Mouse (Mus musculus) left cerebral cortex, adult 8-10 months (tissue): ENCODE results near the gene Col26a1. TPM values are rescaled to one million over a fixed set of nuclear protein-coding genes. Genes with fewer than 3 reads are reported as not detected.

Source experiments
- DNase-seq, 2 experiments: peaks; one replicate each; pipeline ENCODE4 v3.0.0; 2022; ENCODE audit warnings: low spot score in 2 of 2
- total RNA-seq, 4 experiments: library from RNA; stranded (reverse); gene quantifications; 2 replicates each; pipeline ENCODE4 v1.2.4; 2022

Col26a1 gene
- total RNA-seq, 4 experiments from 2014 or later: 6.0 to 8.4 (median 6.8) TPM

DNA sequence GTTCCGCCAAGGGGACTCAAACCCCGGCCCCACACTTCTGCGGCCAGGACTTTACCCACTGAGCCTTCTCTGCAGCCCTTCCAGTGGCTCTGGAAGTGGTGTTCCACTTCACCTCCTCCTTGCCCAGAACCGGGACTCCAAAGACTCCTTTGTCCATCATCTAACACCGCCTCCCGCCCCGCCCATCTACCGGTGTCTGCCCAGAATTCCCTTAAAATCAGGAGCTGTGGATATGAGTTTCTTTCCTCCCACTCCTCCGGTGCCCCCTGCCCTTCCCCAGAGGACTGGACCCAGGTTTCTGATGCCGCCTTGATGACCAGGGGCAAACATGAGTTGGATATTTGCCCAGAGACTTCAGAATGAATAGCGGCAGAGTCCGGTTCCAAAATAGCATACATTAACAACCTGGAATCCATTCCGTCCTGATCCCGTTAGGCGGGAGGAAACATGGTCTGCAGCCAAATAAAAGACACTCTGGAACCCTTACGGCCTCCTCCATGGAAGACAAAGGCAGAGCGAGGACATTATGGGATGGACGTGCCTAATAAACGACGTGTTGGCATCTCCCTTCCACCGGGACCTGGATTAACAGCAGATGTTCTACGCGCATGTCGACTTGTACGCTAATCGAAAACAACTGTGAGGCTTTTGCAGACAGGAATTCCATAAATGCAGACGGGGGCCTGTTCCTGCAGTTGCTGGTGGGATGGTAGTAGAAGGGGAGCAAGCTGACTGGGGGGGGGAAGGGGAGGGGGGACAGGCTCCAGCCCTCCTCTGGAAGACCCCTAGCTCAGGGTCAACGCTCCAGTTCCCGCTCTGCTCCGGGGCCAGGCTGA is 72.3 kb downstream of the Col26a1 start:
- no peak for DNase-seq

DNA sequence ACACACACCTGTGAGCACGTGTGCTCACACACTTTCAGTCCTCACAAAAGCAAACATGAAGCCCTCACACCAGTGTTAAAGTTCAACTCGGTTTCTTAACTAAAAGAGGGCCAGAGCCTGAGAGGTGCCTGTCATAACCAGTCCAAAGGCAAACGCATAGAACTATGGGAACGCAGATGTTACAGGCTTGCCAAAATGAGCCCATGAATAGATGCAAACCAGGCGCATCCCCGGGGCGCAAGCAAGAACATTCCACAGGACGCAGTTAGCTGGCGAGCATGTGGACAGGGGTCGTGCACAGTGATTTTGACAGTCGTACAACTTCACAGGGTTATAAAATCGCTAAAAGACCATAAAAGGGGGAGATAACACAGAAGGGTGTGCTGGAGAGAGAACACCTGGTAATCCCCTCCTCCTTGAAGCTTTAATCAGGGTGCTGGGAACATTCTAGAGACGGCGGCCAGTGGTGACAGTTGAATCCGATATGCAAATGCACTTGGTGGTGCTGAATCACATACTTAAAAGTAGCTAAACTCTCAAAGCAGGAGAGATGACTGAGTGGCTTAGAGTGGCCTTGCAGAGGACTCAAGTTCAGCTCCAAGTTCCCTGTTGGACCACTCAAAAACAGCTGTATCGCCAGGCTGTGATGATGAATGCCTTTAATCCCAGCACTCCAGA is 76.5 kb downstream of the Col26a1 start:
- DNase-seq: no peak

DNA sequence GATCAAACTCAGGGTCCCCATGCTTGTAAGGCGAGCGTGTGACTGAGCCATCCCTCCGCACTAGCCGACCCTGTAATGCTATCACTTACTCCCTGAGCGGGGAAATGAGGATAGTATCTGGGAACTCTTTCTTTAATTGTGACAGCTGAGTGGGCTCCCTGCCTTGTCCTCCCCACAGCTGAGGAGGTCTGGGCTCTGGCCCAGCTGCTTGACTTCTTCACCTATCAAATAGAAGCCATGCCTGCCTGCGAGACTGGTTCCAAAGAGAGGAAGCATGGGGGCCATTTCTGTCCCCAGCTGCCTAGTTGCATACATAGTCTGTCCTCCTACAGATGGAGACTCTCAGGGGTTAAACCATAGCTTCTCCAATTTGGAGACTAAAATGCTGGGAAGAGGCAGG is 78.0 kb downstream of the Col26a1 start:
- DNase-seq: no peak

DNA sequence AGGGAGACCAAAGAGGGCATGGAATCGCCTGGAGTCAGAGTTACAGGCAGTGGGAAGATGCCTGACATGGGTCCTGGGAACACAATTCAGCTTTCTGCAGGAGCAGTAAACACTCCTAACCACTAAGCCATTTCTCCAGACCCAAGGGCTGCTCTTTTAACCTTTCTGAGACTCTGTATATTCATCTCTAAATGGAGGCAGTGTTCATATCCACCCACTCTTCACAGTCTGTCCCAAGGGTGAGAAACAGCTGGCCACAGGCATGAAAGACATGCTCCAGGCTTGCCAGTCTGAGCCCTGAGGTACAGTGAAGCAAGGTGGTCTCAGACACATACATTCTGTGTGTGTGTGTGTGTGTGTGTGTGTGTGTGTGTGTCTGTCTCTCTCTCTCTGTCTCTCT is 78.8 kb downstream of the Col26a1 start:
- no peak for DNase-seq

DNA sequence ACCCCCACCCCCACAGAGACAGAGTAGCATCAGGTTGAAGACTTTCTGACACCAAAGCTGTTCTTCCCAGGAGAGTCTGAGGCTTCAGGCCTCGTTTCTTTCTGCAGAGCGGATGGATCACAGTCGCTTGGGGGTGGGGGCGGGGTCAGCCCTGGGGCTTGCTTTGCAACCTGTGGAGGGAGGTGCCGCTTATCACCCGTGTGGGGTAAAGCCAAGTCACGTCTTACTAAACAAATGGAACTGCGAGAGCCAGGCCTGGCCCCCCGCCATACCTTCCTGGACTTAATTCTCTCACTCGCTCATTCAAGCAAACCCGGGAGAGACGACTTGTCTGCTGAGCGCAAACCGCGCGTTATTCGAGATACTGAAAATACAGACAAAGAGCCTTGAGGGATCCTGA is 80.3 kb downstream of the Col26a1 start:
- DNase-seq: no peak

DNA sequence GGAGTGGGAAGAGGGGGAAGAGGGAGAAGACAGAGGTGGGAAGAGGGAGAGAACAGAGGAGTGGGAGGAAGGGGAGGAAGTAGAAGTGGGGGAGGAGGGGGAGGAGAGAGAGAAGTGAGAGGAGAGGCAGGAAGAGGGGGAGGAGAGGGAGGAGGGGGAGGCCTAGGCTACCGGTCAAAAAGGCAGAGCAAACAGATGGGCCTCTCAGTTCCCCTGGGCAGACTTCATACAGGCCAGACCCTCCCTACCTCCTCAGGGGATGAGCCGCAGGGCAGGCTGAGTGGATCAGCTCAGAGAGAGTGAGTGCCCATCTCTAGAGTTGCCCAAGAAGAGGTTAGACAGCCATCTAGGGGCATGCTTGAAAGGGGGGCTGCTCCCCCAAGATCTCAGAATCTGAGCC is 86.1 kb downstream of the Col26a1 start:
- no peak for DNase-seq

DNA sequence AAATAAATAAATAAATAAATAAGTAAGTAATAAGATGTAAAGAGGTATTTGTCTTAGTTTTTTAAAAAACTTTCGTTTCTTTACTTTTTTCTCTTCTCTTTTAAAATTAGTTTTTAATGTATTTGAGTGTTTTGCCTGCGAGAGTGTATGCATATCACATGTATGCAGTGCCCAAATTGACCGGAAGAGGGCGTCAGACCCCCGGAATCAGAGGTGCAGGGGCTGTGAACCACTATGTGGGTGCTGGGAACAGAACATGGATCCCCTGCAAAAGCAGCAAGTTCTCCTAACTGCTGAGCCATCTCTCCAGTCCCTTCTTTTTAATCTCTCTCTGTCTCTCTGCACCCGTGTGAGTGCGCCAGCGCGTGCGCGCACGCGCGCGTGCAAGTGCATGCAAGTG is 89.2 kb downstream of the Col26a1 start:
- DNase-seq: no peak

DNA sequence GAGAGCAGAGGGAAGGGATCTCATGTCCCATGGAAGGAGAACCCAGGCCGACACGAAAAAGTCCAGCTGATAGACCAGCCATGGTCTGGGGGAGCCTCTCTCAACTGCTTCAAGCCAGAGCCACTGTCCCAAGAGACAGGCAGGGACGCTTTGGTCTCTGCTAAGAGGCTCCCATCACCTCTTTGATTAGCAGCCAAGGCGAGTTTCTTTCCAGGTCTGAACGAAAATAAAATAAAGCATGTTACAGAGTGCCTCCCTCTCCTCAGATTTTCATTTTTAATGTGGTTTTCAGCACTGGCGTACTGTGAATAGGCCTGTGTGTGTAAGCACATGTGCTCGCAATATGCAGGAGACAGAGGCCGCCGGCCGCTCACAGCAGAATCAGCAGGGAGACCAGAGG is 90.5 kb downstream of the Col26a1 start:
- no peak for DNase-seq

DNA sequence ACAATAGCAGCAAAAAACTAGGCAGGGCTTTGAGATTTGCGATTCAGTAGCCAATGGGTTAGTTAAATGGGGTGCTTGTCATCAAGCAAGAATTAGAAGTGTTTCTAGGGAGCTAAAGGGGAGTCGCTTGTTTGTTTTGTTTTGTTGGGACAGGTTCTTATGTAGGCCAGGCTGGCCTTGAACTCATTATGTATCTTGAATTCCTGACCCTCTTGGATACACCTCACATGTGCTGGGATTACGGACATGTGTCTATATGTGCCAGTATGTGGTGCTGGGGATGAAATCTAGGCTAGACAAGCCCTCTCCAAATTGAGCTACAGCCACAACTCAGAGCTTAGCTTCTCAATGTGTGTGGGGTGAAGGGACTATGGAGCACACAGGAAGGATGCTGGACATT is 91.8 kb downstream of the Col26a1 start:
- DNase-seq: no peak

DNA sequence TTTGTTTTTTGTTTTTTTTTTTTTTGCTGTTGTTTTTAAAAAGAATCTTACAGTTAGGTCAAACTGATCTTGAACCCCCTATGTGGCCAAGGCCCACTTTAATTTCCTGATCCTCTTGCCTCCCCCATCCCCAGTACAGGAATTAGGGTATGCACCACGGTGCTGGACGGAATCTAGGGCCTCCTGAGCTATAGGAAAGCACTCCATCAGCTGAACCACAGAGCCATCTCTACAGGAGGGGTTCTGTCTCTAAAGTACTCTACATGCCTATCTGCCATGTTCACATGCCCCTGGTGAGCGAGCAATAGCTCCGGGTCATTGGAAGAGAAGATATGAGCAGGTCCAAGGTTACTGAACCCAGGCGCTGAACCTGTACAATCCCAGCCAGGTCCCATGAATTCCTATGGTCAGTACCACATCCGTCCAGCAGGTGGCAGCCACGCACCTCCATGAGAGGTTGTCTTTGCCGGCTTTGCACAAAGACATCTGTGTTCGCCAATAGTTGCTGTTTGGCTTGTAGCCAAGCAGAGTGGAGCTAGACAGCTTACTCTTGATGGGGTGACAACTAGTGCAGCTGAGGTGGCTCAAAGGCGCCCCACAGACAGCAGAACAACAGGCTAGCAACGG is 92.3 kb downstream of the Col26a1 start:
- DNase-seq: peak; percentile 88 to 99

DNA sequence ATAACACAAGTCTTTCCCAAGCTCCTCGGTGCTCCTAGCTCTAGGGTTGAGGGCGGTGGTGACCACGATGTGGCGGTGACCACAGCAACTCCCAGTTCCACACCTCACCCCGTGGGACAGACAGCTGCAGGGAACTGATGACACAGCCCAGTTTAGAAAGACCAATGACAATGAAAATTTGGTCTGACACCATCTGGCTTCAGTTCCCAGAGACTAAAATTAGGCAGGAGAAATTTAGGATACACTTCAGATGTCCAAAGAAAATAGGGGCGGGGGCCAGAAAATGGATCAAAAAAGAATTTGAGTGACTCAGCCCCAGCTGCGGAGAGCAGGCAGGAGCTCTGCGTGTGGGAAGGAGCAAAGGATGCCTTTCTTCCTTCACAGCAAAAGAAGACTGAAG is 98.5 kb downstream of the Col26a1 start:
- DNase-seq: peak in 1 of 2 experiments; percentile 72

DNA sequence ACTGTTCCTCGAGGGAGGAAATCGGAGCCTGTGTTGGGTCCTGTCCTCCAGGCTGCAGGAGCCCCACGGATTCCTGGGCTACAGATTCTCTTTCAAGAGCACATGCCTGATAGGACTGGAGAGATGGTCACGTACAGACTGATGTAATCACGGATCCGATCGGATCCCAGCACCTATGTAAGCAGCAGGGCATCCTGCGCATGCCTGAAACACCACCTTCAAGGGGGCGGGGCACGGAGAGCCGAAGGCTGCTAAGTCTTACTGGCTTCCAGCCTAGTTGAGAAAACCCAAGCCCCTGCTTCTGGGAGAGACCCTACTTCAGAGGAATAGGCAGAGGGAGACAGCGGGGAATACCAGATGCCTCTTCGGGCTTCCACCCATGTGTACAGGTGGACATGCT is 100.4 kb downstream of the Col26a1 start:
- DNase-seq: no peak

DNA sequence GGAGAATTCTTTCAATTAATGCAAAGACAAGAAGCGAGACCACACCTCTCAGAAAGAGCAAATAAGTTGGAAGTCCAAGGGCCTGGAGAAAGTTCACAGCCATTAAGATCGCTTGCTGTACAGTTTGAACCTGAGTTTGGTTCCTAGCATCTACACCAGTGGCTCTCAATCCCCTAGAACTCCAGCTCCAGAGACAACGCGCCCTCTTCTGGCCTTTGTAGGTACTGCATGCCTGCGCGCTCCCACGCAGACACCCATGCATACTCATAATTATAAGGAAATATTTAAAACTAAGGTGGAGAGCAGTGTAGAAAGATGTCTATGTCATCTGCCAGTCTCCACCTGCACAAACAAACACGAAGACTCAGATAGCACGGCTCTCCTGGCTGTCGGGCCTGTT is 102.5 kb downstream of the Col26a1 start:
- DNase-seq: peak in 1 of 2 experiments; percentile 29

DNA sequence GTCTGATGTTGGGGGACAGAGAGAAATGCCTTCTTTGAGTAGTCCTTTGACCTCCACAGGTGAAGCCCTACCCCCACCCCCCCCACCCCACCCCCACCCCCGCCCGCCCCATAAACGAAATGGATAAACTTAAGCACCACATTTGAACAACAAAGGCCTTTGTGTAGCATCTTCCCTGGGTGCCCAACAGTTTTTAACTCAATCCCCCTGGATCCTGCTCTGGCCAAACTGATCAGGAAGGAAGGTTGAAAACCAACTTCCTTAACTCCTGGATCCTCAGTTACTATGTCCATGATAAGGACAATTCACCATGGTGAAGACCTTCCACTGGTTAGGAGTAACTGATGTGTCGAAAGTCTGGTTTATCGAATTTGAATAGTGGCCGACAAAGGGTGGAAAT is 103.1 kb downstream of the Col26a1 start:
- DNase-seq: no peak

DNA sequence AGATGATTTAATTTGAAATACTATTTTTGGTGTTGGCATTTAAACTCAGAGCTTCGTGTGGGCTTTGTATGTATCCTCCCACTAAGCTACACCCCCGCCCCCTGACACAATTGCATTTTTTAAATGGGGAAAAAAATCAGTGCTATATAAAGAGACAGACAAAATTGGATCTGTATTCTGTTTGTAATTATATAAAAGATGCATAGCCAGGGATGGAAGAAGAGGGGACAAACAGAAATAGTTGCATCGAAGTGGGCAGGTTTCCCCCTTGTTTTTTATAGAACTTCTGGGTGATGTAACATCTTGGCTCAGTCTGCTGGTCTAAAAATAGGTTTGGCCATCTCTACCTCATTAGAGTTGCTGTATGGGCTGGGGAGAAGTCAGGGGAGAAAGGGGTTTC is 107.5 kb downstream of the Col26a1 start:
- peak in 1 of 2 experiments; percentile 28 for DNase-seq

DNA sequence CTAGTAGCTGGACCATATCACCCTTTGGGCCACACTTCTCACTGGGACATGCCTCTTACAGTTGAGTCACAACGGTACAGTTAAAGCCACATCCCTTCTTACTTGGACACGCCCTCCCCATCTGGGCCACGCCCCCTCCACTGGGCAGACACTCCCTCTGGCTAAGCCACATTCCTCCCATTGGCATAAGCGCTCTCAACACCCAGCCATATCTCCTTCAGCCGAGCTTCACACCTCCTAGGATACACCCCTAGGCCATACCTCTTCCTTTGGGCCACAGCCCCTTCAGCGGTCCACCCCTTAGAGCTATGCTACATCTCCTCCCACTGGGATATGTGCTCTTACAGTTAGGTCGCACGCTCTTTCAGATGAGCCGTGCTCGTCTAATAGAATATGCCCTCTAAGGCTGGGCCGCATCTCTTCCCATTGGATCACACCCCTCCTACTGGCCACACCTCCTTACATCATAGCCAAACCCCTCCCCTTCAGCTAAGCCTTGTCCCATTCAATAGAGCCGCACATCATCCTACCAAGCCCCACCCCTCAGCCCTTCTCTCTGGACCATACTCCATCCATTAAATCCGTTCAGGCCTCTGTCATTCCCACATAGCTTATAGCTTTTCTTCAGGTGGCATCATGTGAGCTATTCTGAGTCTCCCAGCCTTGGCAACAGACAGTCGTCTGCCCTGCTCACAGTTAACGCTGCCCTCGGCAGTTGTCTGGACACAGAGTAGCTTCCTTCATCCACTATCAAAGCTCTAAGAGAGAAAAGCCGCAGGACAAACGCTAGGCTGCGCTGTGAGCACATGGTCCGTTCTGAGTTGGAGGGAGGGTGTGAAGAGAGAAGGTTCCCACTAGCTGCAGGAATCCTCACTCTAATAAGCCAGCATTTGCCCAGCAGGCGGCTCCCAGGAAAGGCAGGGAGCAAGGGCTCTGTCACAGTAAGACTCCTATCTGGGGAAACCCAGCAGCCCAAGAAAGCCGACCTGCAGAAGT is 109.7 kb downstream of the Col26a1 start:
- no peak for DNase-seq

DNA sequence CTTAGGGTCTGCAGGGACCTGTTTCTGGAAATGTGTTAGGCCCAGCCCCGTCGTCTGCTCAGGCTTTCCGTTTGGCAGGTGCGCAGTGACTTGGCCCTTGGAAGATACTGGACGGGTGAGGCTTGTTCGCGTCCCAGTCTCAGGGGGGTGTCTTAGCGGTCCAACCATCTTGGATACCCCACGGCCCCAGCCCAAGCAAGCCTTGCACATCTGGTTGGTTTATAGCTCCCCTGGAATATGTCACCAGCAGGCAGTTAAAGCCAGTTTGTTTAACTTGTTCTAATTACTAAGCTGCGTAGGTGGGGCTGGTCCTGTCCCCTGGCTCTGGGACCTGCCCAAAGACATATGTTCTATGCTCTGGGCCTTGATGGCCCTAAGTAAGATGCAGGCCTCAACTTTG is 111.9 kb downstream of the Col26a1 start:
- DNase-seq: no peak

DNA sequence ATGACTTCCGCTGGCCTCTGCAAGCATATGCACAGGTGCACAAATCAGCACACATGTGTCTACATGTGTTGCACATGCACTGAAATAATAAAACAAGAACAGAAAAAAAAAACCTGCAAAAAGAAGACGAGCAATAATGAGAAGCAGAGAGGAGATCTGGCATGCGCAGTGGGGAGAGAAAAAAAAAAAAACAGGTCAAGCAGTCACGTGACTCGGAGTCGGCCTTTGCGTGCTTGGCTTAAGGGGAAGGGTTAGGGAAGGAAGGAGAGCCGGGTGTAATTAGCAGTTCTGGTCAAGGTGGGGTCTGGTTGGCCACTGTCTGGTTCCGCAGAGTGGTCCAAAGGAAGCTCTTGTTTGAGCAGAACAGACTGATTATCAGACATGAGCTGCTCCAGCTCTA is 115.7 kb downstream of the Col26a1 start:
- no peak for DNase-seq

DNA sequence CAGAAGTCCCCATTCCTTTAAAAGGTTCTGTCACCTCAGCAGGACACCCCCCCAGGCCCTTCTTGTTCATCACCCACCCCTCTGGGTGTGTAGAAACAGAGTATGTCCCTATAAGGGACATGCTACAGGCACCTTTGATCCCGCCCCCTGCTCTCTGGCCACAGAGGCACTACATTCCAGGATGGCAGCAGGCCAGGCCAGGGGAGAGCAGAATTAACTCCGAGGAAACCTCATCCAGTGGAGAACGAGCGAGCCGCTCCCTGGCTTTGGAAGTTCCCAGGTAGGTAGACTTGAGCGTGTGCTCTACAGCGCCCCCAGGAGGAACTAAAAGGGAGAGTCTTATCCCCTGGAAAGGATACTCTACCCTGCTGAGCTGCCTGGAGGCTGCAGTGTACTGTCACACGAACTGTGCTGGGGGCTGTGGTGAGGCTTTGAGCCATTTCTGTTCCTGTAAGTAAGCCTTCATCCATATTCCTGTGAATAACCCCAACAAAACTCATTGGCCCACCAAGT is 118.8 kb downstream of the Col26a1 start:
- DNase-seq: no peak

DNA sequence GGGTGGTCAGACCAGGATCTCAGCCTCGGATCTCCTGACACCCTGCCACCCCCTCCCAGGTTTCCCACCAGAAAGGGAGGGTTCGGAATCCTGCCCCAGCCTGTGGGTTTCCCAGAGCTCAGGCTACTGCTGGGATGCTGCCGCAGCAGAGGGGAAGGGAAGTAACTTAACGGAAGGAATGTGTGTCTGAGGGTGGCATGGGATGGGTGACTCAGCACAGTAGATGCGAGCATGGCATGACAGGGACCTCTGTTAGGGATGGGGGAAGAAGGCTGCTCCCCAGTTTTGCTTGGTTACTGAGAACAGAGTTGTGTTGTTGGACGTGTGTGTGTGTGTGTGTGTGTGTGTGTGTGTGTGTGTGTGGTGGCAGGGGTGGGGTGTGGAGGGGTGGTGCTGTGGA is 122.7 kb downstream of the Col26a1 start:
- DNase-seq: no peak

DNA sequence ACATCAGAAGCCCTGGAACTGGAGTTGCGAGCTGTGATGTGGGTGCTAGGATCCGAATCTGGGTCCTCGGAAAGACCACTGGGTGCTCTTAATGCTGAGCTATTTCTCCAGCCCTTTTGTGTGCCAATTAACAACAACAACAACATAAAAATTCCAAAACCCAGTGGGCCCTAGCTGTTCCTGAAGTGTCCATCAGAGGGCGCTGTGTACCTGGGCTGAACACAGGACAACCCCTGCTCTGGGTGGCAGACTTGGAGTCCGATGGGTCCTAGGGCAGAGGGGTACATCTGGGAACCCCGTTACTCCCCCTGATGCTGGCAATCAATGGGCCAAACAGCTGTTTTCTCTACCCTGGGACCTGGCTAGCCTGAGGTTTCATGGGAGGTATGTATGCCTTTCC is 123.2 kb downstream of the Col26a1 start:
- DNase-seq: no peak
